Mouse (Mus musculus): Measurements from ENCODE around the gene Chrna4. TPM values are rescaled to one million over a fixed set of nuclear protein-coding genes. Genes with fewer than 3 reads are reported as not detected.
A peak's percentile ranks its signal among the peaks of the same experiment; 100 is the strongest.

Chrna4 gene
- polyA plus RNA-seq, 1 experiment from 2014 or later = 0.41 TPM

DNA sequence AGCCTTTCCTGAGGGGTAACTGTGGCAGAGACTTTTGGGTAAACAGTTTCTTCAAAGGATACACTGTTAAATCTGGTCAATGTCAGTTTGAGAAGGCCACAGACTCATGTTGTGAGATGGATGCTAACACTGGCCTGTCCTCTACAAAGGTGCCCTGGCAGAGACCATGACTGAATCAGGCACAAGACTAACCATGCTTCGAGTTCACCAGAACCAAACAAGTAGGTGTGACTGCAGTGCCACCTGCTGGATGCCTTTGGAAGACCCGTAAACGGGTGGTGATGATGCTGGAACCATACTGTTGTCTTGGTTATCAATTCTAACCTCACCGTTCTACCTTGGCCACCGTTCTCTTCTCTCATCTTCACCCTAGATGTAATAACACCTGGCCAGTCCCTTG lies 16.8 kb upstream of the Chrna4 start:
- H3K4me3 ChIP-seq = no peak overlapping the region
- peak; percentile 35; the same call in 1 of the 2 replicates for ATAC-seq (ENCODE audit: borderline replicate concordance, extremely low read depth, low FRiP score, low TSS enrichment)
- 10% methylated on average over 5 of the region's 5 CpGs for WGBS
- H3K9ac ChIP-seq = no peak overlapping the region
- no peaks in the 10 kb centered on the region for H3K4me1 ChIP-seq
- H3K27me3 ChIP-seq = no peaks in the 10 kb centered on the region
- H3K36me3 ChIP-seq = no peaks in the 10 kb centered on the region
- no peaks in the 10 kb centered on the region for H3K9me3 ChIP-seq
- H3K27ac ChIP-seq = no peak overlapping the region
- no peak overlapping the region for H3K4me2 ChIP-seq

DNA sequence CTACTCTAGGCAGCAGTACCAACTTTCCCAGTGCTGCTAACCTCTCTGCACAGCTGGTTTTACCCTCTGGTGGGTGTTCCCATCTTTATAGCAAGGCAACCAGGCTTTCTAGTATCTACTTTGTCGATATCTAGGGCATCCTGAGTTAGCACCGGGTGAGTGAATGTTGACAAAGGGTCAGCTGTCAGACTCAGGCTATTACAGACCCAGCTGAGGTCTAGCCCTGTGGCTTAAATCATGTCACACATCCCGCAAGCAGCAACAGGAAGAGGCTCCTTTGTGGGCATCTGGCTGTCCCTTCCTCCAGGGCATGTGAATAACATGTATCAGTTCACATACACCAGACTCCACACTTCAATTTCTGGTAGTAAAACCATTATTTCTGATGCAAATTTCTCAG lies 14.8 kb upstream of the Chrna4 start:
- H3K9ac ChIP-seq = no peak overlapping the region
- 17% methylated on average over 3 of the region's 3 CpGs for WGBS
- H3K4me3 ChIP-seq = no peak overlapping the region
- H3K27me3 ChIP-seq = no peaks in the 10 kb centered on the region
- no peak overlapping the region for H3K4me2 ChIP-seq
- ATAC-seq (ENCODE audit: borderline replicate concordance, extremely low read depth, low FRiP score, low TSS enrichment) = no peak
- H3K4me1 ChIP-seq = no peaks in the 10 kb centered on the region
- H3K36me3 ChIP-seq = no peaks in the 10 kb centered on the region
- H3K27ac ChIP-seq = no peak overlapping the region
- H3K9me3 ChIP-seq = no peaks in the 10 kb centered on the region

DNA sequence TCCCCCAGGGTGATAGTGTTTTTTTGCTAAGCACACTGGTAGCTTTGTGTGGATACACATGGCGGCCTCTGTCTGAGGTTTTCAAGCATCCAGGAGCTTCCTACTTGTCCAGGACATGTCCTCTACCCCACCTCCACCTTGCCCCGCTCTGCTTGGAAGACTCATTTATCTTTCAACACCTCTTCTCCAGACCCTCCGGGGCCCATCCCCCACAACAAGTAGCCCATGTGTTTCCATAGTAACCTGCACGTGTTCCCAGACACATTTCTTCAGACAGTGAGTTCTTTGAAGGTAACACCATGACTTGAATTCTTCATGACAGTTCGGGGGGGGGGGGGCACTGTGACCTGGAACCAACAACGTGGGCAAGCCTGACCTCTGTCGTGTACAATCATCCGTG lies 14.0 kb upstream of the Chrna4 start:
- Histone ChIP-seq H3K36me3 (no peaks in the 10 kb centered on the region), H3K4me1 (no peaks in the 10 kb centered on the region), H3K9ac (no peak overlapping the region), H3K4me3 (no peak overlapping the region), H3K4me2 (no peak overlapping the region), H3K27me3 (no peaks in the 10 kb centered on the region), H3K27ac (no peak overlapping the region), H3K9me3 (no peaks in the 10 kb centered on the region)
- no peak for ATAC-seq (ENCODE audit: borderline replicate concordance, extremely low read depth, low FRiP score, low TSS enrichment)
- 16% methylated on average over 8 of the region's 8 CpGs for WGBS

DNA sequence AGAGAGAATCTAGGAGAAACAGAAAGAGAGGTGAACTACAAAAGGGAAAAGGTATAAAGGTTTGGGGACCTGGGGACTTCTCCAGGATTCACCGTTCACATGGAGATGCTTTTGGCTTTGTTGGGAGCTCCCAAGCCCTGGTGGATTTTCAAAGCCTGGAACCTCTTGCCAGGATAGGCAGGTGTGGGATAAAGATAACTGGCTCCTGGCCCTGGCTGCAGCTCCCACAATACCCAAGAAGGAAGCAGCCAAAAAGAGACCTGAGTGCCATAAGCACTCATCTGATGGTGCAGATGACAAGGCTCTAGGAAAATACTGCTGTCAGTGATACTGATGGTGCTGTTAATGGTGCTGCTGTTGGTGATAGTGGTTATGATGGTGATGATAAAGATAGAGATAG lies 8.8 kb upstream of the Chrna4 start:
- Histone ChIP-seq H3K27me3 (peaks cover 10% of the 10 kb centered on the region; the same call in 1 of the 2 replicates), H3K36me3 (no peaks in the 10 kb centered on the region), H3K4me2 (no peak overlapping the region), H3K9ac (no peak overlapping the region), H3K4me3 (no peak overlapping the region), H3K9me3 (no peaks in the 10 kb centered on the region), H3K27ac (no peak overlapping the region), H3K4me1 (no peaks in the 10 kb centered on the region)
- WGBS = 94% methylated on average over 1 of the region's 1 CpGs
- no peak for ATAC-seq (ENCODE audit: borderline replicate concordance, extremely low read depth, low FRiP score, low TSS enrichment)

DNA sequence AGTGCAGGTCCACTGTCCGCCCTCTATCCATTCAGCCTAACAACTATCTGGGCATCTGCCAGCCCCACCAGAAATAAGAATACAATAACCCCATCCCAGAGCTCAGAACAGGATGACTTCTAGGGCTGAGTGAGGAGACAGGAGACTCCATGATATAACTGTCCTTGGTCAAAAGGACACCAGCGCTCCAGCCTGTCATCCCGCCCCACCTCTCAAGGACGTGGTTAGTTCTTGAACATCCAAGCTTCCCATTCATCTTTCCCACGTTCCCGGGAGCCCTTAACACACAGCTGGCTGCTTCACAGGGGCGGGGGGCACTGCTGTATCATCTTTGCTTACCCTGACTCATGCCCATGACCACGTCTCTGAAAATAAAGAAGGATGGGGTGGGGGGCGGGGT lies 5.6 kb upstream of the Chrna4 start:
- Histone ChIP-seq H3K4me2 (no peak overlapping the region), H3K4me3 (no peak overlapping the region), H3K36me3 (no peaks in the 10 kb centered on the region), H3K27me3 (peaks cover 10% of the 10 kb centered on the region; the same call in 1 of the 2 replicates), H3K27ac (no peak overlapping the region), H3K9ac (no peak overlapping the region), H3K9me3 (no peaks in the 10 kb centered on the region), H3K4me1 (no peaks in the 10 kb centered on the region)
- WGBS = 76% methylated on average over 9 of the region's 9 CpGs
- ATAC-seq (ENCODE audit: borderline replicate concordance, extremely low read depth, low FRiP score, low TSS enrichment) = no peak

DNA sequence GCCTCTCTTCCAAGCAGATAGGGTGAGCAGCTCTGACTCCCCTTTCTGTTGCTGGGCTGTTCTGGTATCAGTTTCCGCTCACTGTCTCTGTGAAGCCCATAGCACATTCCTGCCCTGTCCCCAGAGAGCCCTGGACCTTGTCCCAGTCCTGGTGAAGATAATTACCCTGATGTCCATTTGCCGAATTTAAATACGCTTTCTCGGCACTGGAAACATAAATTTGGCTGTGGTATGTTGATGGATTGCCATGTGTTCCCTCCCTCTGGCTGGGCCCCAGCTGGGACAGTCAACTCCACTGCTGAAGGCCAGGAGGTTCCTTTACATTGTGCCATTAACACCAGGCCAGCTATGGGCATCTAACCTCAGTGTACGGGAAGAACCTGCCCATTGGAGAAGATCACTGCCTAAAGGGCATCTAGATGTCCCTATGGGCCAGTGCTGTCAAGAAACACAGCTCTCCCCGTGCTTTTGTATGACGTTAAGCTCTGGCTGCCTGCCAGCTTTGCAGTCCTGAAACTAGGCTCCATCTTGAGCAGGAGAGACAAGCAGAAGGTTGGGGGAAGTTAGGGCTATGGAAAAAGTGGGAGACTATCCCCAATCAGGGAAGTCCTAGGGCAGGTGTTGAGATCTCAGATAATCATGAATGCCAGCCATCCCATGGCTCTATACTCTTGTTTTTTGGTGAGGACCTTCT lies 5.1 kb upstream of the Chrna4 start:
- no peak for ATAC-seq (ENCODE audit: borderline replicate concordance, extremely low read depth, low FRiP score, low TSS enrichment)
- 42% methylated on average over 7 of the region's 7 CpGs for WGBS
- Histone ChIP-seq H3K36me3 (no peaks in the 10 kb centered on the region), H3K27ac (no peak overlapping the region), H3K4me1 (no peaks in the 10 kb centered on the region), H3K9me3 (no peaks in the 10 kb centered on the region), H3K9ac (no peak overlapping the region), H3K4me2 (no peak overlapping the region), H3K4me3 (no peak overlapping the region), H3K27me3 (peaks cover 10% of the 10 kb centered on the region; the same call in 1 of the 2 replicates)

DNA sequence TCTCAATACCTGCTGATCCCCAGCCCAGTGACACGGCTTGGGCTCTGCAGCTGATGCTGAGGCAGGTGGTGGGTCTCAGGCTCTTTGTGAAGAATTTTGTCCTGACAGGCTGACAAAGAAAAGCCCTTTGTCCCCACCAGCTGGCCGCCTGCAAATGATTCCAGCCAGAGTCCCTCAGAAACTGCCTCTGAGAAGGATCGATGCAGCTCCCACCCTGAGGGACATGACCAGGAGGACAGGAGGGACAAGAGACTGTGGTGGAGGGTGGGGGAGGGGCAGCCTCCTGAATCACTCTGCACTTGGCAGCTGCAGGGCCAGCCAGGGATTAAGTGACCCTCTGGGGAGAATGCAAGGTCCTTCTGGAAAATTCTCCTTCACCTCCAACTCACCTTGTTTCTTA lies 655 bp upstream of the Chrna4 start:
- Histone ChIP-seq H3K9me3 (no peaks in the 10 kb centered on the region), H3K4me3 (no peak overlapping the region), H3K36me3 (no peaks in the 10 kb centered on the region), H3K27me3 (peaks cover 33% of the 10 kb centered on the region), H3K4me2 (no peak overlapping the region), H3K27ac (no peak overlapping the region), H3K9ac (no peak overlapping the region), H3K4me1 (peaks cover 10% of the 10 kb centered on the region; the same call in 1 of the 2 replicates)
- ATAC-seq (ENCODE audit: borderline replicate concordance, extremely low read depth, low FRiP score, low TSS enrichment) = no peak
- 13% methylated on average over 3 of the region's 3 CpGs for WGBS

DNA sequence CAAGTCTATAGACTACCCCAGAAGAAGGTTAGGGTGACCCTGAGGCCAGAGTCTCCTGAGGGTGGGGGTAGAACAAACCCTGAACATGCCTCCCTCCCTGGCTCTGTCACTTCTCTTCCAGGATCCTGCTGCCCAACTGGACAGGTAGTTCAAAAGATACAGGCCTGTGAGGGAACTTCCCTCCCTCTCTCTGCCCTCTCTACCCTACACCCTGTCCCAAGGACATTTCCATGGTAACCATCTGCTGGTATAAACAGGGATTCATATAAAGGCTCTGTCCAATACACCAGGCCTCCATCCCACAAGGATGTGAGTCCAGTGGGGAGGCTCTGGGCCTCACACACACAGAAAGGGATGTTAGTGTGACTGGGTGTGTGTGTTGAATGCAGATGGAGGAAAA lies 970 bp downstream of the Chrna4 start:
- H3K4me1 ChIP-seq = peaks cover 10% of the 10 kb centered on the region; the same call in 1 of the 2 replicates
- H3K36me3 ChIP-seq = no peaks in the 10 kb centered on the region
- H3K27ac ChIP-seq = no peak overlapping the region
- H3K9ac ChIP-seq = no peak overlapping the region
- H3K9me3 ChIP-seq = no peaks in the 10 kb centered on the region
- H3K4me3 ChIP-seq = no peak overlapping the region
- H3K27me3 ChIP-seq = peaks cover 49% of the 10 kb centered on the region
- no peak overlapping the region for H3K4me2 ChIP-seq
- ATAC-seq (ENCODE audit: borderline replicate concordance, extremely low read depth, low FRiP score, low TSS enrichment) = no peak

DNA sequence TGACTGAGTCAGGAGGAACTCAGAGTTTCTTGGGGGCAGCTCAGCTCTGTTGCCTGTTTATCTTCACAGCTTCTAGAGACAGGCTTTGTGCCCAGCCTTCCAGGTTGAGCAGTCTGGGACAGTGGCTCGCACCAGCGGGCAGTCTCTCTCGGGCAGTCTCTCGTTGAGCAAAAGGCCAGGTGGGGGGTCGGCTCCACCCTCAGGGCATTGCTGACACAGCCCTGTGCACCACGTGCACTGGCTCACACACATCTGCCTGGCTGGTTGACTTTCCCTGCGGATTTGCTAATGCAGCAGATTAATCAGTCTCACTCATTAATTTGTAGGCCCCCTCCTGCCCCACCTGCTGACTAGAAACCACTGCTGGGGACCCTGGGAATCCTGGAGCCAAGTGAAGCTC lies 1.4 kb downstream of the Chrna4 start:
- ATAC-seq (ENCODE audit: borderline replicate concordance, extremely low read depth, low FRiP score, low TSS enrichment) = no peak
- H3K27me3 ChIP-seq = peaks cover 53% of the 10 kb centered on the region

DNA sequence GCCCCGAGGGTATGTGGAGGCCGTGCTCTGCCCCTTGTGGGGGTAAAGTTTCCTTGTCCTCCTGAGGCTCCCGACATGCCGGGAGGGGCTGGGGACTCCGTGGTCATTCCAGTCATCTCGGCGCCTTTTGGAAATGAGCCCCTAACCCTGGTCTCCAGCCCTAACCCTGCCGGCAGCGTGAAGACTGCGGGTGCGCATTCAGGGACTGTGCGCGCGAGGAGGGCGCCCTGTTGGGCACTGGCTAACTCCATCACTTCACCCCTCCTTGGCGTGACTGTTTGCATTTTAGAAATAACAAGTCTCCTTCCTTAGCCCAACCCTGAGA lies 4.0 kb downstream of the Chrna4 start:
- H3K9ac ChIP-seq = 0 out of 2 replicates have a peak overlapping the region, but pooled peaks have one; percentile 34
- peak overlapping the region; percentile 93 for H3K4me2 ChIP-seq
- peaks cover 10% of the 10 kb centered on the region; the same call in 1 of the 2 replicates for H3K4me1 ChIP-seq
- H3K9me3 ChIP-seq = no peaks in the 10 kb centered on the region
- no peak for ATAC-seq (ENCODE audit: borderline replicate concordance, extremely low read depth, low FRiP score, low TSS enrichment)
- WGBS = under 1% methylated on average over 16 of the region's 16 CpGs
- H3K36me3 ChIP-seq = no peaks in the 10 kb centered on the region
- H3K4me3 ChIP-seq = peak overlapping the region; percentile 52
- peaks cover 65% of the 10 kb centered on the region for H3K27me3 ChIP-seq
- H3K27ac ChIP-seq = no peak overlapping the region

More for the DNA sequence above, 1.4 kb downstream of the Chrna4 start:
- 11% methylated on average over 7 of the region's 7 CpGs for WGBS
- Histone ChIP-seq H3K4me1 (peaks cover 10% of the 10 kb centered on the region; the same call in 1 of the 2 replicates), H3K27ac (no peak overlapping the region), H3K9me3 (no peaks in the 10 kb centered on the region), H3K9ac (no peak overlapping the region), H3K36me3 (no peaks in the 10 kb centered on the region), H3K4me2 (no peak overlapping the region), H3K4me3 (no peak overlapping the region)

DNA sequence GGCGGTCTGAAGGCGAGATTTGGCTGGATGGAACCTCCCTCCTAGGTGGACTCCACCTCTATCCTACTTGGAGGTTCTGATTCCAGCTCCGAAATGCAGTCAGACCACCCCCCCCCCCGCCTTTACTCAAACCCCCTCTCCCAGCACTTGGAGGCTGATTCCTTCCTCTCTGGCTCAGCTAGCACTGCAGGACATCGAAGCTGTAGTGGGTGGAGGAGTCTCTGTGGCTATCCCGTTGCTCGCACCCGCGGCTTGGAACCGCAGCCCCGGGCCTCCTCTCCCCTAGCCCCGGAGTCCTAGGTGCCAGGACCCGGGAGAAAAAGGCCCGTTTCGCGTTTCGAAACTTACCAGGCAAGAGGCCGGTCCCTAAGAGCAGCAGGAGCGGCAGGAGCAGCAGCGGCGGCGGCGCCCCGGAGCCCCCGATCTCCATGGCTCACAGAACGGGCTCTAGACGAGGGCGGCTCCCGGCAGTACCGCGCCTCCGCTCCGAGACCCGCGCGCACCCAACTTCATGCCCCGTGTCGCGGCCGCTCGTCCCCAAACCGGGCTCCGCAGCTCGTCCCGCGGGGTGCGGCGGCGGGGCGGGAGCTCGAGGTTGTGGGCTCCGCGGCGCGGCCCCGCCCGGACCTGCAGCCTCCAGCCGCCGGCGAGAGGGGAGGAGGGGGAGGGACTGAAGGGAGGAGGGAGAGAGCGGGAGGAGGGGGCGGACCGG lies 4.5 kb downstream of the Chrna4 start:
- Histone ChIP-seq H3K4me2 (peak overlapping the region; percentile 93), H3K9ac (peak overlapping the region; percentile 34; the same call in 1 of the 2 replicates), H3K27ac (no peak overlapping the region), H3K27me3 (peaks cover 65% of the 10 kb centered on the region), H3K4me1 (peaks cover 10% of the 10 kb centered on the region; the same call in 1 of the 2 replicates), H3K36me3 (no peaks in the 10 kb centered on the region), H3K4me3 (peak overlapping the region; percentile 52), H3K9me3 (no peaks in the 10 kb centered on the region)
- 1% methylated on average over 54 of the region's 63 CpGs for WGBS
- peak; percentile 45; the same call in 1 of the 2 replicates for ATAC-seq (ENCODE audit: borderline replicate concordance, extremely low read depth, low FRiP score, low TSS enrichment)

DNA sequence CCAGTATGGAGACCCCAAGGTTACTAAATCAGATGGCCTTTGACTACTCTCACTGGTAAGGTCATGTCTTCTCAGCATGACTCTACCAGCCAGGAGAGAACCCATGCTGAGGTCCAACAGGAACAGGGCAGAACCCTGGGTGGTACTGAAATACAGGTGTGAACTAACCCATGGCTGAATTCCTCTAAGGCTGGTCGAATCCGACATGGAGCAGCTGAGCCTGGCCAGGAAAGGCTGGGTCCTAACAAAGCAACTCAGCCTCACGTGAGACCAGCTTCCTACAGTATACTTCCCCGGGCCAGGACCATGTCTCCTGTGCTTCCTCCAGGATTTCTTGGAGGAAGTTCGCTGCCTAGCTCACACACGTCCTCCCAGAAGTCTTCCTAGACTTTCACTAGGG lies 6.8 kb downstream of the Chrna4 start:
- H3K4me2 ChIP-seq = no peak overlapping the region
- H3K36me3 ChIP-seq = no peaks in the 10 kb centered on the region
- H3K4me3 ChIP-seq = no peak overlapping the region
- no peak for ATAC-seq (ENCODE audit: borderline replicate concordance, extremely low read depth, low FRiP score, low TSS enrichment)
- WGBS = 64% methylated on average over 6 of the region's 6 CpGs
- peaks cover 13% of the 10 kb centered on the region for H3K4me1 ChIP-seq
- H3K9ac ChIP-seq = no peak overlapping the region
- peaks cover 58% of the 10 kb centered on the region for H3K27me3 ChIP-seq
- H3K27ac ChIP-seq = no peak overlapping the region
- H3K9me3 ChIP-seq = no peaks in the 10 kb centered on the region
